Mouse (Mus musculus) erythroblast, adult 5-6 weeks (primary cell): ENCODE measurements around the gene Fjx1. TPM values are rescaled to one million over a fixed set of nuclear protein-coding genes. Genes with fewer than 3 reads are reported as not detected.

ENCODE experiments used
- ATAC-seq: replicated peaks from 2 replicates; pipeline ENCODE4 v1.8.0; 2016; ENCODE audit warnings: moderate number of reproducible peaks, mild to moderate bottlenecking, moderate TSS enrichment, inconsistent platforms; ENCODE audit not compliant: poor library complexity, low FRiP score, severe bottlenecking
- total RNA-seq, 2 experiments: library from RNA; stranded (forward) in 1 of 2; stranded (reverse) in 1 of 2; fragments of 150-400 nt in 1 of 2; fragments of 200-764, 138-1000 nt in 1 of 2; gene quantifications; 2 replicates each; pipeline versions ENCODE4 v1.2.3 to v1.2.4; 2015 to 2017; ENCODE audit warnings: low replicate concordance in 2 of 2

Fjx1 gene
- total RNA-seq (2015; ENCODE audit: low replicate concordance) (not detected in 2 replicates), total RNA-seq (2017; ENCODE audit: low replicate concordance) (not detected in 2 replicates)

DNA sequence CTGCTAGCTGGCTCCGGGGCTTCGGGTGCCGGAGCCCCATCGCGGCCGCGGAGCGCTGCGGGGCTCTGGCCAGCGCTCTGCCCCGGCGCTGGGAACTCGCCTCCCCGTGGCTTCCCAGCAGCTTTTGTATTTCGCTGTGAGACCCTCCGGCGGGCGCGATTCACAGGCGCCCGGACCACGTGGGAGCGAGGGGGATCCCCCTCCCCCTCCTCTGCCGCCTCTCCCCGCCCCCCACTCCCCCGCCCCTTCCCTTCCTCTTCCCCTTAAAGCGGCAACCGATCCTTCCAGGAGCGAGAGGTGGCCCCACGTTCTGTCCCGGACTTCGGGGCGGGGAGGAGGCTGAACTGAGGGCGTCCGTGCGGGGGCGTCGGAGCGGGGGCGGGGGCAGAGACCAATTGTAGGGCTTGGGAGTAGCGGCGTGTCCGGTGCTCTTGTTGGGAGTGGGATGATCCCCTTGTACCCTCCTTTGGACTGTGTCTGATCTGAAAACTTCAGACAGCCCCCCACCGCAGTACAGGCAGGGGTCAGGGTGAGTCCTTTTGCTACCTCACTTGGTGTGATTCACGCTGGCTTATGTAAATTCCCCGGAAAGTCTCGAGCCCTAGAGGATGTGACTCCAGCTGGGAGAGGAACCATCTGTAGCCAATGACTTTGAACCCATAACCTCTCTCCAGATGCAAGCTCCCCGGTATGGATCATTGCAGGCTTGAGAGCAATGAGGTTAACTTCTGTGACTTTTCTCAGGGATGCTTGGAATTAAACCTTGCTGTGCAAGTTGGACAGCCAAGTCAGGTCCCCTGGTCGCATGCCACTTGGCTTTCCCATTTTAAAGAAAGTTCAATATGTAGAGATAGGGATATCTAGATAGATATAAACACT is at the start of gene Fjx1:
TSS of gene Fjx1 (minus strand) at position 829 of the 879 bp plus-strand sequence.
- no peak for ATAC-seq

- no peak for ATAC-seq
Measured at GRCm38 (mm10) chr2:102500001-102500689, 47.8 kb upstream of the Fjx1 start.

DNA sequence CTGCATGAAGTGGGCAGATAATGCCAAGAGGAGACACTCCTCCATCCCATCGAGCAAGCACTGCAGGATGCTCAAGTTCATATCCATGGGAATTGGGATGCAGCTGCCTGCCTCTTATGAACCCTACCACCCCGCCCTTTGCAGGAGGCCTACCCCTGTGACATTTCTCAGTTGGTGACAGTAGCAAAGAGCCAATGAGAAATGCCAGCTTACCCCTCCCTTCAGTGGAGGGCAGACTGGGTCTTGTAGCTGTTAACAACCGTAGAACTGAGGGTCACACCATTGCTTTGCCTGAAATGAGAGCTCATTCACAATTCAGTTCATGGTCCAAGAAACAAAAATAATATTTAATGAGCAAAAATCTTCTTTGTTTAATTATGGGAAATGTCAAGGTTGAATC is 28.4 kb upstream of the Fjx1 start:
- ATAC-seq = no peak

- ATAC-seq = no peak
Measured at GRCm38 (mm10) chr2:102476101-102476500, 23.8 kb upstream of the Fjx1 start.

GRCm38 (mm10) chr2:102468645-102469044 is 16.3 kb upstream of the Fjx1 start:
- no peak for ATAC-seq

DNA sequence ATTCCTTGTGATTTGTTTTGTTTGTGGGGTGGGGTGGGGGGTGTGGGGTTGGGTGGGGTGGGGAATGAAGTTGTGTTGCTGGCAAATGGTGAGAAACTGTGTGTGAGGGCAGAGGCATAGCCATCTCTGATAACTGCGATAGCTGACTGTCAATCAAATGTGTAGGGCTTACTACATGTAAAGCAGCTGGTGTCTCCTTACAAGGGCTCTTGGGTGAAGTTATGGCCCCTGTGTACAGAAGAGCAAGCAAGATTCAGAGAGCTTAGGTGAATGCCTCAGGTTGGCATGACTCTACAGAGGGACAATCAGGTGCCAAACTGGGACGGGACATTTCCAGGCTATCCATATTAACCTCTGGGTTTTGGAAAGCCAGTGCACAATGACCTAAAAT is 12.0 kb upstream of the Fjx1 start:
- no peak for ATAC-seq

GRCm38 (mm10) chr2:102463587-102464341 is 11.5 kb upstream of the Fjx1 start:
- no peak for ATAC-seq

DNA sequence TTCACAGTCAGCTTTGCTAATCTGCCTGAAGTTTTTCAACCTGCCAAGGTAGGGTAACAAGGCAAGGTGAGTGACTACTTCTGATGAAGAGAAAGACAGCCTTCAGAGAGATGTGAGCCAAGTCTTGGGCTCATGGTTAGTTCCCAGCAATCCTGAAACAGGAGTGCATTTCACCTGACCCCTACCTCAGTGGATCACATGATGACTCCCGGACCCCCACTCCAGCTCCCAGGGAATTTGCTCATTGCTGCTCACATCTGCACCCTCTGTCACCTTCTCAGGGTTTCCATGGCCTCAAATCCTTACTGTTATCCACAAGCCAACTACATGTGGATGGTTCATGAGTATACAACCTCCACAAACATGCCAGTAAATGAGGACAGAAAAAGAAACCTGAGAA is 9.2 kb upstream of the Fjx1 start:
- no peak for ATAC-seq

GRCm38 (mm10) chr2:102455126-102455525 is 2.8 kb upstream of the Fjx1 start:
- no peak for ATAC-seq

GRCm38 (mm10) chr2:102453447-102453846 is 1.1 kb upstream of the Fjx1 start:
- 0 out of 2 replicates have a peak, but pooled peaks have one; percentile 56 for ATAC-seq

DNA sequence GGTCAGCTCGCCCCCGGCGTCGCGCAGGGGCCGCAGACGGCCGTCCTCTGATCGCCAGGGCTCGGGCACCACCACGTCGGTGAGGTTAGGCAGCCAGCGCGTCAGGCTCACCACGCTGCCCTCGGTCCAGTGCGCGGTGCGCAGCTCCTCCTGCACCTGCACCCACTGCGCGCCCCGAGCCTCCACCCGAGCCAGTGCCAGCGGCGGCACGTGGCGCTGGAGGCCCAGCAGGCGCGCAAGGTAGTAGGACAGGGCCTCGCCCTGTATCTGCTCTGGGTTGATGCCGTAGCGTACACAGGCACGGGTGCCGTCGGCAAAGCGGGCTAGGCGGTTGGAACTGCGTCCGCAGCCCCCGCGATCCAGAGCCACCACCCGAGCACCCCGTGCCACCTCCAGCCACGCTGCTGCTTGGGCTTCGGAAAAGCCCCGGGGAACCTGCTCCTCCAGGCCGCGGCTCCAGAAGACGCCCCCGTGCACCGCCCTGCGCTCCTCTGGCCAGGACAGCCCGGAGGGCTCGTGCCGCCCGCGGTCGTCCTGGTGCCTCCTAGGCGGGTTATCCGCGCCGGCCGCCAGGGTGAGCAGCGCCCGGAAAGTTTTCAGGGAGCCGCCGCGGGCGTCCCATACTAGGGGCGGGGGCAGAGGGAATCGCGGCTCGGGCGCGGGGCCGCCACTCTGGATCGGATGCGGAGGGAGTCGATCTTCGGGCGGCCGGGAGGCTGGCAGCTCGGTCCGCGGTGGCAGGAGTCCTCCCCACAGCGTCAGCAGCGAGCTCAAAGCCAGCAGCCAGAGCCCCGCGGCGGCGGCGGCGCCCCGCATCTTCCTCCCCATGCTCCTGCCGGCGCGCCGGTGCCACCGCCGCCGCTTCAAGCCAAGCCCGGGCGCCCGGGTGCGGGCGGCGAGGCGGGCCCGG is 1.3 kb downstream of the Fjx1 start:
- ATAC-seq = no peak

GRCm38 (mm10) chr2:102450248-102450760 is 2.0 kb downstream of the Fjx1 start:
- ATAC-seq = no peak

- no peak for ATAC-seq
Measured at GRCm38 (mm10) chr2:102449630-102450247, 2.6 kb downstream of the Fjx1 start.

- no peak for ATAC-seq
Measured at GRCm38 (mm10) chr2:102449056-102449455, 3.2 kb downstream of the Fjx1 start.

- ATAC-seq = no peak
Measured at GRCm38 (mm10) chr2:102447831-102448230, 4.5 kb downstream of the Fjx1 start.

- ATAC-seq = no peak
Measured at GRCm38 (mm10) chr2:102446851-102447250, 5.4 kb downstream of the Fjx1 start.

DNA sequence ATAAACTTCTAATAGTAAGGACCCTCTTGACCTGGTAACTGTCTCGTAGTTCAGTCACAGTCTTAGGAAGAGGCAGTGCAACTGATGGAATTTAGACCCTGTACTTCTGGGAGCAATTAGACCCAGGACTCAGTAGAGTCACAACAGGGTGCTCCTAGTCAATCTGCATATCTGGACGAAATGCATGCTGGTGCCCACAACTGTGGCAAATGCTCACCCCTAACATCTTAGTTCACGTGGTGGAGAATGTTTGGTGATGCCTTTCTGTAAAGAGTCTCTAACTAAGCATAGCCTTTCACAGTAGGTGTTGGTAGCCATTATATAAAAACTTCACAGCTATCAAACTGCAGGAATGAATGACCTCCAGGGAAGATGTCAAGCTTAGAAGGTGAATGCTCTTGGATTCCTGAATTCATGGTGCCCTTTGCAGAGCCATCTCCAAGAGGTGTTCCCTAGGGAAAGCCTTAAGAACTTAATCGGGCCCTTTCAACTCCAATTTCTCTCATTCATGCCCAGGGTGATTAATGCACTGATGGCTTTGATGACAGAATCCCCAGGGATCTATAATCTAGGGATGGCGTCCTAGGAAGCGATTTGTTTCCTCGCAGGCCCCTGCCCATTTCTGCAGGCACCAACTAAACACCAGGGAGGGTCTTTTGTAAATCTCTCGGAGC is 14.8 kb downstream of the Fjx1 start:
- ATAC-seq = no peak

- ATAC-seq = no peak
Measured at GRCm38 (mm10) chr2:102433879-102434278, 18.4 kb downstream of the Fjx1 start.
